In the genomic region with DNA sequence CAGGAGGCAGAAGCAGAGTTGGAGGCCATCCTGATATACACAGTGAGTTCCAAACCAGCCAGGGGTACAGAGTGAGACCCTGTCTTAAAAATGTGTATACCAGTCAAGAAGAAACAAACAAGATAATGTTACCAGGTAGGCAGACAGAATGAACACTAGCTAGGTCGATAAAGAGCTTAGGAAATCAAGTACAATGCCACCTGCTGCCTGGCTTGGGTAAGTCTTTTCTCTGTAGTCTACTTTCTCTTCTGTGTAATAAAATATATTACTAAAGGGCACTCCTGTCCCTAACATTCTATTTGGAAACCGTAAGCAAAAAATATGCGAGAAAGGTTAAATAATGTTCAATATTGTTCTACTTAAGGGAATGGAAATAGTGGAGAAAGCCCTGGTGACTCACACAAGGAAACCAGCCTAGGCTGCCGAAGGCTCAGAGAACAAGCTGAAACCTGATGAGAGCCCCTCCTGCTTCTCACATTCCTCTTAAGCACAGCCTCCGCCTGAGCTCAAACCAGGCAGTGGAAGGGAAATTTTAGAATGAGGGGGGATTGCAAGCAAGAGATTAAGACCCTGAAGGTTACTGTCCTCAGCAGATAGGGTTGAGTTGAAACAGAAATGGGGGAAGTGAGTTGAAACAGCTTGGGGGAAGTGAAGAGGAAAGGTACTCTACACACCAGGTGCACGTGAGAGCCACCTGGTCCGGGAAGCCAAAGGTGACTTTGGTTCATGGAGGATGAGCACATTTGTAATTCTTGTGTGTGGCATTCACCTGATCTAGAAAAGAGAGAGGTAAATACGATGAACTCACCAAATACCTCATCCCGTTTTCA, we compare ENCODE assay signal across 10 mouse cellular contexts. TPM values are rescaled to one million over a fixed set of nuclear protein-coding genes. Genes with fewer than 3 reads are reported as not detected.
DNase-seq lines count a peak whose midpoint lies in the region; ATAC-seq lines count a peak whose summit lies in the region.
"Had no signal": no experiment of that assay in that cellular context is flagged by ENCODE, and none has a peak within 500 bp of the region (broad histone marks: within the 10 kb centered on the region; RNA-seq: fewer than 3 reads in every experiment).

No protein-coding gene starts in this region.

- intact Hi-C loops in gastrocnemius, postnatal 36 days (cut with DNase I), result no loop called here

- no peak for ATAC-seq in midbrain, embryonic 14.5 days (ENCODE audit: low FRiP score, low TSS enrichment)
- no peak for ATAC-seq in midbrain, embryonic 16.5 days
- no peak for ATAC-seq in intestine, embryonic 15.5 days

- H3K4me1 ChIP-seq in midbrain, embryonic 14.5 days (ENCODE audit: control insufficient read depth, insufficient read depth, low read length), result 0 out of 2 replicates have a peak, but pooled peaks cover 2% of the 10 kb centered on the region
- peaks cover 6% of the 10 kb centered on the region; the same call in 1 of the 2 replicates for H3K4me1 ChIP-seq in midbrain, embryonic 16.5 days (ENCODE audit: control insufficient read depth, insufficient read depth, low read length)
- H3K4me1 ChIP-seq in intestine, embryonic 15.5 days (replicated peaks), result peaks cover 14% of the 10 kb centered on the region

- no peak overlapping the region for H3K27ac ChIP-seq in midbrain, embryonic 14.5 days (replicated peaks; ENCODE audit: low read depth, low read length)
- no peak overlapping the region for H3K27ac ChIP-seq in midbrain, embryonic 16.5 days (ENCODE audit: low read length)
- H3K27ac ChIP-seq in intestine, embryonic 15.5 days, result no peak overlapping the region

- H3K4me3 ChIP-seq in midbrain, embryonic 14.5 days (replicated peaks; ENCODE audit: low read depth, low read length), result no peak overlapping the region
- no peak overlapping the region for H3K4me3 ChIP-seq in midbrain, embryonic 16.5 days (ENCODE audit: low read depth, low read length)
- H3K4me3 ChIP-seq in intestine, embryonic 15.5 days (replicated peaks), result no peak overlapping the region

- H3K9me3 ChIP-seq in midbrain, embryonic 14.5 days (ENCODE audit: control insufficient read depth, low read length), result no peaks in the 10 kb centered on the region
- 0 out of 2 replicates have a peak, but pooled peaks cover 1% of the 10 kb centered on the region for H3K9me3 ChIP-seq in midbrain, embryonic 16.5 days (replicated peaks; ENCODE audit: control insufficient read depth, low read length, poor library complexity, severe bottlenecking)
- no peaks in the 10 kb centered on the region for H3K9me3 ChIP-seq in intestine, embryonic 15.5 days

- H3K9ac ChIP-seq in midbrain, embryonic 14.5 days (replicated peaks; ENCODE audit: low read length), result no peak overlapping the region
- no peak overlapping the region for H3K9ac ChIP-seq in midbrain, embryonic 16.5 days (ENCODE audit: low read depth, low read length)
- H3K9ac ChIP-seq in intestine, embryonic 15.5 days, result no peak overlapping the region

- WGBS in midbrain, embryonic 14.5 days, result 73% methylated on average over 9 of the region's 9 CpGs
- 64% methylated on average over 9 of the region's 9 CpGs for WGBS in midbrain, embryonic 16.5 days
- 55% methylated on average over 9 of the region's 9 CpGs for WGBS in intestine, embryonic 15.5 days

- no peak overlapping the region for H3K4me2 ChIP-seq in midbrain, embryonic 14.5 days (ENCODE audit: low read length)
- H3K4me2 ChIP-seq in midbrain, embryonic 16.5 days (ENCODE audit: low read length), result no peak overlapping the region
- no peak overlapping the region for H3K4me2 ChIP-seq in intestine, embryonic 15.5 days (replicated peaks)

- H3K36me3 ChIP-seq in midbrain, embryonic 14.5 days (ENCODE audit: control insufficient read depth, insufficient read depth, low read length), result no peaks in the 10 kb centered on the region
- no peaks in the 10 kb centered on the region for H3K36me3 ChIP-seq in midbrain, embryonic 16.5 days (ENCODE audit: control insufficient read depth, insufficient read depth, low read length)
- H3K36me3 ChIP-seq in intestine, embryonic 15.5 days, result no peaks in the 10 kb centered on the region

- peaks cover 48% of the 10 kb centered on the region for H3K27me3 ChIP-seq in midbrain, embryonic 14.5 days (ENCODE audit: control insufficient read depth, insufficient read depth, low read length)
- H3K27me3 ChIP-seq in midbrain, embryonic 16.5 days (ENCODE audit: control insufficient read depth, insufficient read depth, low read depth, low read length), result peaks cover 42% of the 10 kb centered on the region
- H3K27me3 ChIP-seq in intestine, embryonic 15.5 days (replicated peaks), result peaks cover 40% of the 10 kb centered on the region

- peak; percentile 9 for DNase-seq in midbrain, embryonic 14.5 days
- DNase-seq in R1 (ENCODE audit: low read depth, low spot score), result peak; percentile 17
- DNase-seq in kidney, adult 11 months, result peak; percentile 36
- peak; percentile 45 for DNase-seq in naive thymus-derived CD4-positive, alpha-beta T cell, adult 2 months (ENCODE audit: low read depth)
- no peak for DNase-seq in gastrocnemius, postnatal 36 days
- DNase-seq in layer of hippocampus, adult 9-10 months (ENCODE audit: low spot score), result no peak
- DNase-seq: heart, postnatal 36 days had no signal

RNA-seq across cellular contexts. Expression of a gene that starts 4.4 kb away (rescaled TPM):
- 0.91 and 0.94 TPM in 2 replicates for polyA plus RNA-seq in midbrain, embryonic 14.5 days (2014; fragmentation: Nextera tagmentation; extraction: Ambion mirVana)
- 1.4 and 2.1 TPM in 2 replicates for polyA plus RNA-seq in midbrain, embryonic 16.5 days (2015; fragmentation: Nextera tagmentation; extraction: Ambion mirVana)
- not detected for total RNA-seq in gastrocnemius, postnatal 36 days (2021)
- 5.9 and 8.2 TPM in 2 replicates for polyA plus RNA-seq in intestine, embryonic 15.5 days (2015; fragmentation: Nextera tagmentation; extraction: Ambion mirVana)
- total RNA-seq: heart, postnatal 36 days had no signal

RNA-seq across cellular contexts. Expression of a gene that starts 39.6 kb away (rescaled TPM):
- 0.13 TPM in 1 of 2 replicates, not detected in the other for polyA plus RNA-seq in midbrain, embryonic 14.5 days (2014; fragmentation: Nextera tagmentation; extraction: Ambion mirVana)
- polyA plus RNA-seq in midbrain, embryonic 16.5 days (2015; fragmentation: Nextera tagmentation; extraction: Ambion mirVana), result not detected in 2 replicates
- total RNA-seq in gastrocnemius, postnatal 36 days (2021), result not detected
- polyA plus RNA-seq in intestine, embryonic 15.5 days (2015; fragmentation: Nextera tagmentation; extraction: Ambion mirVana), result 0.18 TPM in 1 of 2 replicates, not detected in the other
- total RNA-seq: heart, postnatal 36 days had no signal
- polyA plus RNA-seq: liver, embryonic 16.5 days had no signal

Comparison
In these comparisons a context has a peak if more than half of its experiments do, and no peak if none do; other contexts are left out.
1. DNase-seq: peak in midbrain, embryonic 14.5 days (single experiment), R1 (single experiment), kidney, adult 11 months (single experiment) and naive thymus-derived CD4-positive, alpha-beta T cell, adult 2 months (single experiment); none in gastrocnemius, postnatal 36 days (0 of 2) and layer of hippocampus, adult 9-10 months (single experiment).